Mouse (Mus musculus) ES-E14 (cell line): ENCODE measurements around the gene Olfr1395.

Experiments used
- MAFK ChIP-seq: IDR thresholded peaks from 2 replicates; pipeline ENCODE4 v1.6.1; 2014; ENCODE audit warnings: mild to moderate bottlenecking, low read depth, low read length, inconsistent platforms; ENCODE audit not compliant: insufficient read depth
- ZC3H11A ChIP-seq: IDR thresholded peaks from 2 replicates; pipeline ENCODE4 v1.6.1; 2012; ENCODE audit warnings: low read depth, mild to moderate bottlenecking, inconsistent platforms, low read length, borderline replicate concordance
- ZNF384 ChIP-seq: IDR thresholded peaks from 2 replicates; pipeline ENCODE4 v1.6.1; 2012; ENCODE audit warnings: low read depth, low read length, inconsistent platforms

- TF ChIP-seq MAFK (no peak), ZNF384 (no peak), ZC3H11A (no peak)
These were observed 36.3 kb upstream of the Olfr1395 start for GRCm38 (mm10) chr11:49105752-49106151.
